Mouse (Mus musculus) splenic B cell, adult 2 months (primary cell): ENCODE measurements around the gene Afap1.
A peak's percentile ranks its signal among the peaks of the same experiment; 100 is the strongest.

Source experiments
- DNase-seq: peaks from one replicate; pipeline ENCODE4 v3.0.0-alpha.2; 2011; ENCODE audit warnings: low read depth, low spot score
- H3K27me3 ChIP-seq: 2 replicates; pipeline ENCODE4 v1.6.1; 2012; ENCODE audit warnings: mild to moderate bottlenecking, low read length, moderate library complexity, mixed read lengths; ENCODE audit not compliant: control insufficient read depth, poor library complexity, insufficient read depth, severe bottlenecking
- H3K36me3 ChIP-seq: 2 replicates; pipeline ENCODE4 v1.6.1; 2012; ENCODE audit warnings: mild to moderate bottlenecking, low read length, moderate library complexity, mixed read lengths; ENCODE audit not compliant: control insufficient read depth, poor library complexity, insufficient read depth, severe bottlenecking

Gene Afap1

DNA sequence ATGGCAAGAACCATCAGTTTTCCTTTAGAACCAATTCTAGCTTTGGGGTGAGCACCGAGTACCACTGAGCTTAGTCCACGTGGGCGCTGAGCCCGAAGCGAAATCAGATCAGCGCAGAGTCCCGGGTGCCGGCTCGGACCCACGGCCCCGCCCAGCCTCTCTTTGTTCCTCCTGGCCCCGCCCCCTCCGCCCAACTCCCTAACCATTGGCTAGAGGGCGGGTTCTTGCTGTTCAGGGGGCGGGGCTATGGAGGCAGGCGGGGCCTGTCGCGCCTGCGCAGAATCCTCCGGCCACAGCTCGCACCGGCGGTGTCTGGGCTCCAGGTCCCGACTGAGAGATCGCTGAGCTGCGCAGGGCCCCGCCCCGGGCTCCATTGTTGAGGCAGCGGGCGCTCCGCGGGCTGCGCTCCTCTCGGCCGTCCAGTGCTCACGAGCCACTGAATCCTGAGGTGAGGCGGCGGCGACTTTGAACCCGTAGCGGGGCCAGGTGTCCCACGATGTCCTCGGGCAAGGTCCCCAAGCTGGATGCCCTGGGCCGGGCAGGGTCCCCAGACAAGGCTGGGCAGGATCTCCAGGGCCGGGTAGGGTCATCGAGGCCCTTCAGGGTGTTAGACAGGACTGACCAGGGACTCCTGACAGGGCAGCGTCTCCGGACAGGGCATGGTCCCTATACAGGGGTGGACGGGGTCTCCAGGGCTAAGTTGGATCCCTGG, at the start of gene Afap1:
TSS of gene Afap1 (plus strand) at position 227 of the 712 bp plus-strand sequence.
- peak; percentile 98 for DNase-seq
- H3K36me3 ChIP-seq = no peaks in the 10 kb centered on the region
- no peaks in the 10 kb centered on the region for H3K27me3 ChIP-seq

DNA sequence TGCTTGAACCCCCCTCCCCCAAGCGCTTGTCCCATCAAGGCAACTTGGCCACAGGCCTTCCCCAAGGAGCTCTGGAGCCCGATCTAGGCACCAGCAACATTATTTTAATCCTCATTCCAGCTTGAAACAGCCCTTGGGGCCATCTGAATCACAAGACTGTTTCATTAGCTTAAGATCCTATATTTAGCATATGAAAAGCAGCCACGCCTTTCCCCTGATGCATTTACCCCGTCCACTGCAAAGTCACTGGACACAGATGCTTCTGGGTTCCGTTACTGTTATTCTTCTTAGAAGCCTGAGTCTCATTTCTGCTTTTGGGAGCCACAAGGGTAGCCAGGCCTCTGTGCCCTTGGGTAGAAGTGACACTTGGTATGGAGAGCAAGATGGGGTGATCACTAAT, 41.6 kb upstream of the Afap1 start:
- Histone ChIP-seq H3K27me3 (no peaks in the 10 kb centered on the region), H3K36me3 (no peaks in the 10 kb centered on the region)
- DNase-seq = no peak

DNA sequence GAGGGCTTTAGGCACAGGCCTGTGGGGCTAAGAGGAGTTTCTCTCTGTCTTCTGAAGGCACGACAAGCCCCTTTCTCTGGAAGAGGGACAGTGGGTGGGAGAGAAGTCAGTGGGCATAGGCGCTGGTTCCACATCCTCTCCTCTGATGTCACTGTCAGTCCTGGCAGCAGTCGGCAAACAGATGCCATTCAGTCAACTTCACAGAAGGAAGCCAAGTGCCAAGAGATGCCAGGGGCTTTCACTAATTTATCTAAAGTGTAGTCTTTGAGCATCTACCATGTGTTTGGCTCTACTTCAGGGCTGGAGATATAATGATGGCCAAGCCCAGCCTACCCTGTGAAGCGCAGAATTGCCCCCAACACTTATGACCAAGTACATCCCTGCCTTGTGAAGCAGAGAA, 39.7 kb upstream of the Afap1 start:
- DNase-seq = no peak
- Histone ChIP-seq H3K27me3 (no peaks in the 10 kb centered on the region), H3K36me3 (no peaks in the 10 kb centered on the region)

DNA sequence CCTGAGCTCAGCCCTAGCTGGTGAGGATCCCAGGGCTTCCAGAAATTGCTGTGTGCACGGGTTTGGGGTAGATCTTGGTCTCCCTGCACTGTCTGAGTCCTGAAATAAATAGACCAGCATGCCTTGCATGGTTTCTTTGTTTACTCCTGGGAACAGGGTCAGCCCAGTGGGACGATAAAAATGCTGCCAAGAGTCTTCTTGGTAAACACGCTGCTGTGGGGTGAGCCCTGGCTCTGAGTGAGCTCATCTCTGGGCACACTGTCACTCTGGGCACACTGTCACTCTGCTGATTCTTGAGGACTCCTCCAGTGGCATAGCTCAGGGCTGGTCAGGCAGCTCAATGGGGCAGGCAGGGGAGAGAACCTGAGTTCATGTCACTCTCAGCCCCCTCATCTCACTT, 36.9 kb upstream of the Afap1 start:
- no peaks in the 10 kb centered on the region for H3K27me3 ChIP-seq
- no peak for DNase-seq
- no peaks in the 10 kb centered on the region for H3K36me3 ChIP-seq

DNA sequence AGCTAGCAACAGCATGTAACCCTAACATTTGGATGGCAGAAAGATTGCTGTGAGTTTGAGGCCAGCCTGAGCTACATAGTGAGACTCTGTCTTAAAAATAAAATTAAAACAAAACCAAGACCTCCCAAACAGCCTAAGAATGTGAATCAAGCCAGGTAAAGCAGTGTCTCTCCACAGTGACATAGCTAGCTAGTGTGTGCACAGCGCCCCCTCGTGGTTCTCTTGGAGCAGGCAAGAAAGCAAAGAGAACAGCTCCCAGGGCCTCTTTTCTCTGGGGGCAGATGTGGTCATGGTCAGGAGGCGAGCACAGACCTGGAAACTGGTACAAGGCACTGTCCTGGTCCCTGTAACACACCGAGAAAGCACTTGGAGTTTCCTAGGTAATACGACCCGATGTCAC, 35.0 kb upstream of the Afap1 start:
- DNase-seq = peak; percentile 61
- H3K27me3 ChIP-seq = no peaks in the 10 kb centered on the region
- no peaks in the 10 kb centered on the region for H3K36me3 ChIP-seq

DNA sequence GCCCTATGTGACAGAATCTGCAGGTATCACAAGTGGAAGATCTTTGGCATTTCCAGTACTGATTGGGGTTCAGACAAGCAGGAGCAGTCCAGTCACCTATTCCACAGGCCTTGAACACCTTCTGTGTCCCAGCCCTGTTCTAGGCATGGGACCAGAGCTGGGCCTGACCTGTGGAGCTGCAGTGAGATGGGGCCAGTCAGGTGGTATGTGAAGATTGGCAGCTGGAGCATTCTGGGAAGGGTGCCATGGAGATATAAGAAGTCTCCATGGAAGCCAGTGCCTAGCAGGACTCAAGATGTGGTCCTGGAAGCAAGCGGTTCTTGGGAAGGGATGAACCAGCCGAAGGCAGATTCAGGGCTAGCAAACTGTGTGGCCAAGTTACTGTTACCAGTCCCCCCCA, 31.7 kb upstream of the Afap1 start:
- no peak for DNase-seq
- no peaks in the 10 kb centered on the region for H3K36me3 ChIP-seq
- H3K27me3 ChIP-seq = no peaks in the 10 kb centered on the region

DNA sequence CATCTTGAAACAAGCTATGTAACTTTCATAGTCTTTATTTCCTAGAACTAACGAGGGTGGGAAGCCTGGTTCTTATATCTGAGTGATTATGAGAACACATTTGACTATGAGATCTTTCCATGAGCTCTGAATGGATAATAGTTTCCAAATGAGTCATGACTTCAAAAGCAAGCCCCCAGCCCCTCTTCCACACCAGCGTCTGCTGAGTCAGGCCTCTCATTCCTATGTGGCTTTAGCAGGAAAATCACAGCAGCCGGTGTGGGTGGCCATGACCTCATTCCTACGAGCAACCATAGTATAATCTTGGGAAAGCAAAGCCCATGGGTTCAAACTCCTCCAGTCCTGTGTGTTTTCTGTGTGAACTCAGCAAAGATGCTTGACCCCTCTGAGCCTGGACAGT, 23.1 kb upstream of the Afap1 start:
- H3K27me3 ChIP-seq = no peaks in the 10 kb centered on the region
- H3K36me3 ChIP-seq = no peaks in the 10 kb centered on the region
- no peak for DNase-seq

DNA sequence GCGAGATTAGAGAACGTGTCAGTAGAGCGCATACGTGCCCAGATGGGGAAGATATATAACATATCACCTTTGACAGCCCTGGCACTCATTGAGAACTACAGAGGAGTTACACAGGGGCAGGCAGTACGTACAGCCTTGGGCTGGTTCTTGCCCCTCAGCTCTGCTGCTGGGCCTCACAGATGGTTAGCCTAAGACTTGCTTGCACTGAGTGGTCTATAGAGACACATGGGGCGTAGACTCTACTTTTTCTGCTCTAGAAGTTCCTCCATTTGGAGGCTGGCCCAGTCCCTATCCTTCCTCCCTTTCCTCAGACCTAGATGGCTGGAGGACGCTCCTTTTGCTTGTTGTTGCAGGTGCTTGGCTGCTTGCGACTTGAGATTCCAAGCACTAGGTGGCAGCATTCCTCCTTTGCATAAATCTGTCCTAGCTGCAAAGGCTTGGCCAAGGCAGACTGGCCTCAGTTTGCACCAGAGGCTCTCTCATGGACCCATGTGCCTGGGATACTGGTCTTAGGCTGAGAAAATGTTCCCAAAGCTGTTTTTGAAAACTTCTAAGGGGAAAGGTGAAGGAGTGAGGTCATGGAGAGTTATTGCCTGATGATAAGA, 22.6 kb upstream of the Afap1 start:
- Histone ChIP-seq H3K36me3 (no peaks in the 10 kb centered on the region), H3K27me3 (no peaks in the 10 kb centered on the region)
- DNase-seq = peak; percentile 81

DNA sequence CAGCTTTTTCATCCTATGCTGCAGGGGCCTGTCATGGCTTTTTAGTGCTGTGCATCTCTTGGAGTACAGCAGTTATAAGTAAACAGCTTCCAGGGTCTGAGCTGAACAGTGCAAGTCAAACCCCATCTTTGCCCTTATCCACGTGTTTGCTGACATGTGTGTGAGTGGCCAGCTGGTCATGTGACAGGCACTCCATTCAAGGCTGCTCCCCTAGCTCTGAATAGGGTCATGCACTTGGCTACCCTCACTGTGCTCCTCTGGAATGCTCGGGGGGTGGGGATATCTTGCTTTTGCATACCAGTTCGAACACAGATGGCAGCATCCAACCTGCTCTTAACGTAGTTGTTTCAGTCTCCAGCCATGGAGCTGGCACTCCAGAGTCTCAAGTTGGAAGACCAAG, 19.7 kb upstream of the Afap1 start:
- Histone ChIP-seq H3K27me3 (no peaks in the 10 kb centered on the region), H3K36me3 (no peaks in the 10 kb centered on the region)
- DNase-seq = no peak

DNA sequence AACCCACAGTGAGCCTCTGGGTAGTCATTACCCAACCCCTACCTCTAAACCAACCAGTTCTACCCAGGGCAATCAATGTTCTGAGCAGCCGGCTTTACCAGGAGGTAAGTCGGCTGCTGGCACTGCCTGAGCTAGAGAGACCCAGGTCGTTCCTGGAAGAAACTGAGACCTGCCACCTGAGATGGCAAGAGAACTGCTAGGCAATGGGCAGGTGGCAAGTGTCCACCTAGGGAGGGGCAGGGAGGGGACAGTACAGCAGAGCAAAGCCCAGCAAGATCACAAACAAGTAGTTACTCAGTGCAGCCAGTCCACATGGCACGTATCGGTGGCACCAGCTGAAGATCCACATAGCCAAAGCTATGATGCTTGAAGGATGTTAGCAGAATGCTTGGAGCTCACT, 16.9 kb upstream of the Afap1 start:
- DNase-seq = no peak
- H3K36me3 ChIP-seq = no peaks in the 10 kb centered on the region

DNA sequence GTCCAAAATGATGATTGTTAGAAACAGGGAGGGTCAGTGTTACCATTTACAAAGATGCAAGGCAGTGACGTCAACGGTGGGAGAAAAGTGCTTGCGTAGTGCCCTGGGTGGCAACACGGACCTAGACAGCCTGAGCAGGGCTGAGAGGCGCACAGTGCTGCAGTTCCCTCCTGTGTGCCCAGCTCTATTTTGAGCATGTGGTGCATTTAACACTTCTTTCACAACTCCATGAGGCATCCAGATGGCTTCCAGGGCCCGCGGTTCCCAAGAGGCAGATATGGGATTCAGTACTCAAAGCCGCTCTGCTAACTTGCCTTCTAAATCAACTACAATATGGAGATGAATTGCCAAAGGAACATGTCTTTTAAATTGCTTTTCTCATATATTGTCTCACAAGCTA, 13.9 kb upstream of the Afap1 start:
- no peaks in the 10 kb centered on the region for H3K27me3 ChIP-seq
- DNase-seq = no peak
- H3K36me3 ChIP-seq = no peaks in the 10 kb centered on the region

More for the DNA sequence above, 16.9 kb upstream of the Afap1 start:
- no peaks in the 10 kb centered on the region for H3K27me3 ChIP-seq

DNA sequence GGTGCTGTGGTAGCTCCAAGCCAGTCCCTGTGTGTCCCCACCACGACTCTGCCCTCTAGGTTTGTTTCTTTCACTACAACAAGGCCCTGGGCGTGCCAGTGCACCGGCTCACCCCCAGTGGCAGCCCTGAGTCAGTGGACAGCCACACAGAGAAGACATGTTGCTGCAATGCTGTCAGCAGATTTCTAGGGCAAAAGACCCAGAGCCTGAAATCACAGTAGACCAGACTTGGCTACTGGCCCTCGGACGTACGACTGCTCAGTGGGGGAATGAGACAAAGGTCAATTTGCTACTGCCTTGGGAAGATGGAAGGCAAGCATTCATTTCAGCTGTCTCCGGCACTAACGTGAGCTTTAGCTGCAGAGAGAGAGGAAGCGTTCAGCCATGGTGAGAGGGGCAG, 10.7 kb upstream of the Afap1 start:
- no peak for DNase-seq
- H3K36me3 ChIP-seq = no peaks in the 10 kb centered on the region

DNA sequence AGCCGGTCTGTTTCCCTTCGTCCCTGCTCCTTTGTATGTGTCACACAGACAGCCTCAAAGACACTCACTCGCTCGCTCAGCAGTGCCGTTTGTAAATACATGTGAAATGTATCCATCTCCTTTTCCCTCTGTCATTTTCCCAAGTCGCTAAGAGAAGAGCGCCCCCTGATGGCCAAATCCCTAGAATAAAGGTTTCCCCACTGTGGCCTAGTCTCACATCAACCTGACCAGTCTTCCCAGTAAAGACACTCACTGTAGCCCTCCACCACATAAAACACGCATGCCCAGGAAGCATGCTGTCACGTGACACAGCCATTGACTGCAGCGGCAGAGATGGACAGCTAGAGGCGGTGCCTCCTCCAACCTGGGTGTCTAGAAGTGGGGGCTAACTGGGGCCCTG, 8.9 kb upstream of the Afap1 start:
- H3K27me3 ChIP-seq = no peaks in the 10 kb centered on the region
- no peaks in the 10 kb centered on the region for H3K36me3 ChIP-seq
- peak; percentile 32 for DNase-seq

More for the DNA sequence above, 10.7 kb upstream of the Afap1 start:
- H3K27me3 ChIP-seq = no peaks in the 10 kb centered on the region

DNA sequence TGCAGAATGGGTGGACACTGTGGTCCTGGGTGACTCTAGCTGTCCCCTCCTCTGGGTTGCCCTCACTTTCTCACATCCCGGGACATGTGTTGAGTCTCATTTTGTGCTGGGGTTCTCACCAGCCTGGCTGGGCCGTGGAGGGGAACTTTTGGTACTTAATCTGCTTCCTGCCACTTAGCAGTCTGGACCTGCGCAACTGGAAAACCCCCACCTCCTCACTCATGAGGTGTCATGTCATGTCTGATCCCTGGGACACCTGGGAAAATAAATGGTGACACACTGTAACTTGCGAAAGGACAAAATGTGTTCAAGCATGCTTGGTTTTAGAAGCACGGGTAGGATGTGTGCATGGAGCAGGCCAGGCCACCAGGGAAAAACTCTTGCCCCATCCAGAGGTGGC, 8.4 kb upstream of the Afap1 start:
- Histone ChIP-seq H3K27me3 (no peaks in the 10 kb centered on the region), H3K36me3 (no peaks in the 10 kb centered on the region)
- no peak for DNase-seq

DNA sequence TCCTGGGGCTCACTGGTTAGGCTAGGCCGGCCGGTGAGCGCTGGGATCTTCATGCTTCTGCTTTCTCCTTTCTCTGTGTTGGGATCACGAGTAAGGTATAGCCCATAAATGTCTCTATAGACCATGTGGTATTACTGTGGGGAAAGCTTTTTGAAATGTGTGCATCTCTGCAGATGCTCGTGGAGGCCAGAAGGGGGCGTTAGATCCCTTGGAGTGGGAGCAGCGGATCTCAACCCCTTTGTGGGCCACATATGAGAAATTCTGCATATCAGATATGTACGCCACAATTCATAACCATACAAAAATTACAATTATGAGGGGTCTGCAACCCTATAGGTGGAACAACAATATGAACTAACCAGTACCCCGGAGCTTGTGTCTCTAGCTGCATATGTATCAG, 4.2 kb upstream of the Afap1 start:
- peak; percentile 22 for DNase-seq
- Histone ChIP-seq H3K27me3 (no peaks in the 10 kb centered on the region), H3K36me3 (no peaks in the 10 kb centered on the region)

DNA sequence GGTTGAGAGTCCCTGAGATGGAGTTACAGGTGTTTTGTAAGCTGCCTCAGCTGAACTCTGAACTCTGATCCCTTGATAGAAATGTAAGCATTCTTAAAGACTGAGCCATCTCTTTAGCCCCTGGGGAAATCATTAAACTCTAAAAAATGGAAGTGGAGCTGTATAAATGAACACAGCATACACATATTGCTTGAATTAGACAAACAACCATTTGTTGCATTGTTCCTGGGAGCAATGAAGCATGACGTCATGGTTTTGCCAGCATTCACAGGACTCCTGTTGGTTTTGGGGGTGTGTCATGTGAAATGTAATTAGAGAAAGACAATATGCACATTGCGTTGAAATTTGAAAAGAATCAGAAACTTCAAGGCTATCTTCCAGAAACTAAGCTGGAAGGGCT, 3.5 kb upstream of the Afap1 start:
- no peaks in the 10 kb centered on the region for H3K36me3 ChIP-seq
- no peak for DNase-seq
- H3K27me3 ChIP-seq = no peaks in the 10 kb centered on the region
